Mouse (Mus musculus): ENCODE measurements around the gene Acad11. TPM values are rescaled to one million over a fixed set of nuclear protein-coding genes. Genes with fewer than 3 reads are reported as not detected.

Acad11 gene
- polyA plus RNA-seq, 1 experiment from 2014 or later, result 7.8 TPM

GRCm38 (mm10) chr9:104039031-104039695 lies 24.0 kb upstream of the Acad11 start:
- Histone ChIP-seq H3K27me3 (ENCODE audit: control insufficient read depth, insufficient read depth, low read length) (no peaks in the 10 kb centered on the region), H3K9ac (replicated peaks; ENCODE audit: low read depth, low read length) (no peak overlapping the region), H3K4me2 (ENCODE audit: low read depth, low read length) (no peak overlapping the region), H3K27ac (ENCODE audit: low read depth, low read length) (no peak overlapping the region), H3K9me3 (ENCODE audit: control insufficient read depth, low read length) (no peaks in the 10 kb centered on the region), H3K36me3 (ENCODE audit: control insufficient read depth, insufficient read depth, low read length) (peaks cover 7% of the 10 kb centered on the region; the same call in 1 of the 2 replicates), H3K4me1 (ENCODE audit: control insufficient read depth, insufficient read depth, low read length) (no peaks in the 10 kb centered on the region), H3K4me3 (ENCODE audit: low read depth, low read length) (no peak overlapping the region)
- WGBS, result 89% methylated on average over 21 of the region's 21 CpGs
- ATAC-seq (ENCODE audit: low read depth), result no peak

GRCm38 (mm10) chr9:104039742-104040141 lies 23.4 kb upstream of the Acad11 start:
- Histone ChIP-seq H3K4me2 (ENCODE audit: low read depth, low read length) (no peak overlapping the region), H3K9me3 (ENCODE audit: control insufficient read depth, low read length) (no peaks in the 10 kb centered on the region), H3K36me3 (ENCODE audit: control insufficient read depth, insufficient read depth, low read length) (peaks cover 9% of the 10 kb centered on the region; the same call in 1 of the 2 replicates), H3K9ac (replicated peaks; ENCODE audit: low read depth, low read length) (no peak overlapping the region), H3K27ac (ENCODE audit: low read depth, low read length) (no peak overlapping the region), H3K4me3 (ENCODE audit: low read depth, low read length) (no peak overlapping the region), H3K4me1 (ENCODE audit: control insufficient read depth, insufficient read depth, low read length) (no peaks in the 10 kb centered on the region), H3K27me3 (ENCODE audit: control insufficient read depth, insufficient read depth, low read length) (no peaks in the 10 kb centered on the region)
- 86% methylated on average over 4 of the region's 4 CpGs for WGBS
- no peak for ATAC-seq (ENCODE audit: low read depth)

GRCm38 (mm10) chr9:104040362-104040761 lies 22.8 kb upstream of the Acad11 start, which contains the start of gene Gm28305:
TSS of gene Gm28305 (plus strand) at chr9:104040662.
- no peak within 1 kb of the TSS for H3K4me2 ChIP-seq (ENCODE audit: low read depth, low read length)
- no peak within 1 kb of the TSS for H3K4me3 ChIP-seq (ENCODE audit: low read depth, low read length)
- H3K36me3 ChIP-seq (ENCODE audit: control insufficient read depth, insufficient read depth, low read length), result peaks cover 12% of the 10 kb centered on the region; the same call in 1 of the 2 replicates
- H3K27me3 ChIP-seq (ENCODE audit: control insufficient read depth, insufficient read depth, low read length), result no peaks in the 10 kb centered on the region
- ATAC-seq (ENCODE audit: low read depth), result no peak
- H3K9ac ChIP-seq (replicated peaks; ENCODE audit: low read depth, low read length), result no peak within 1 kb of the TSS
- no peaks in the 10 kb centered on the region for H3K9me3 ChIP-seq (ENCODE audit: control insufficient read depth, low read length)
- 85% methylated on average over 2 of the region's 2 CpGs for WGBS
- H3K27ac ChIP-seq (ENCODE audit: low read depth, low read length), result no peak within 1 kb of the TSS
- H3K4me1 ChIP-seq (ENCODE audit: control insufficient read depth, insufficient read depth, low read length), result no peaks in the 10 kb centered on the region

- no peak overlapping the region for H3K4me3 ChIP-seq (ENCODE audit: low read depth, low read length)
- no peak for ATAC-seq (ENCODE audit: low read depth)
- H3K27ac ChIP-seq (ENCODE audit: low read depth, low read length), result no peak overlapping the region
- no peak overlapping the region for H3K4me2 ChIP-seq (ENCODE audit: low read depth, low read length)
- no peaks in the 10 kb centered on the region for H3K4me1 ChIP-seq (ENCODE audit: control insufficient read depth, insufficient read depth, low read length)
- no peak overlapping the region for H3K9ac ChIP-seq (replicated peaks; ENCODE audit: low read depth, low read length)
- H3K9me3 ChIP-seq (ENCODE audit: control insufficient read depth, low read length), result no peaks in the 10 kb centered on the region
- H3K27me3 ChIP-seq (ENCODE audit: control insufficient read depth, insufficient read depth, low read length), result no peaks in the 10 kb centered on the region
- WGBS, result 92% methylated on average over 4 of the region's 4 CpGs
- peaks cover 35% of the 10 kb centered on the region for H3K36me3 ChIP-seq (ENCODE audit: control insufficient read depth, insufficient read depth, low read length)
Observed at GRCm38 (mm10) chr9:104043676-104044075, 19.5 kb upstream of the Acad11 start.

GRCm38 (mm10) chr9:104051028-104051427 lies 12.1 kb upstream of the Acad11 start:
- Histone ChIP-seq H3K36me3 (ENCODE audit: control insufficient read depth, insufficient read depth, low read length) (peaks cover 82% of the 10 kb centered on the region), H3K27ac (ENCODE audit: low read depth, low read length) (no peak overlapping the region), H3K9ac (replicated peaks; ENCODE audit: low read depth, low read length) (no peak overlapping the region), H3K4me1 (ENCODE audit: control insufficient read depth, insufficient read depth, low read length) (no peaks in the 10 kb centered on the region), H3K9me3 (ENCODE audit: control insufficient read depth, low read length) (no peaks in the 10 kb centered on the region), H3K4me2 (ENCODE audit: low read depth, low read length) (no peak overlapping the region), H3K4me3 (ENCODE audit: low read depth, low read length) (no peak overlapping the region), H3K27me3 (ENCODE audit: control insufficient read depth, insufficient read depth, low read length) (no peaks in the 10 kb centered on the region)
- ATAC-seq (ENCODE audit: low read depth), result no peak
- WGBS, result 93% methylated on average over 6 of the region's 6 CpGs

GRCm38 (mm10) chr9:104062430-104063243 lies 540 bp upstream of the Acad11 start, which contains the start of gene Uba5:
TSS of gene Uba5 (minus strand) at chr9:104063134.
- peak within 1 kb of the TSS; percentile 83 for H3K9ac ChIP-seq (replicated peaks; ENCODE audit: low read depth, low read length)
- no peaks in the 10 kb centered on the region for H3K9me3 ChIP-seq (ENCODE audit: control insufficient read depth, low read length)
- peak within 1 kb of the TSS; percentile 100 for H3K4me3 ChIP-seq (ENCODE audit: low read depth, low read length)
- H3K36me3 ChIP-seq (ENCODE audit: control insufficient read depth, insufficient read depth, low read length), result peaks cover 19% of the 10 kb centered on the region
- H3K4me1 ChIP-seq (ENCODE audit: control insufficient read depth, insufficient read depth, low read length), result peaks cover 12% of the 10 kb centered on the region
- WGBS, result under 1% methylated on average over 56 of the region's 59 CpGs
- H3K27ac ChIP-seq (ENCODE audit: low read depth, low read length), result peak within 1 kb of the TSS; percentile 64
- H3K4me2 ChIP-seq (ENCODE audit: low read depth, low read length), result peak within 1 kb of the TSS; percentile 92
- ATAC-seq (ENCODE audit: low read depth), result peak; percentile 77
- H3K27me3 ChIP-seq (ENCODE audit: control insufficient read depth, insufficient read depth, low read length), result no peaks in the 10 kb centered on the region; the same call in 1 of the 2 replicates

- no peaks in the 10 kb centered on the region; the same call in 1 of the 2 replicates for H3K27me3 ChIP-seq (ENCODE audit: control insufficient read depth, insufficient read depth, low read length)
- 29% methylated on average over 1 of the region's 1 CpGs for WGBS
- no peaks in the 10 kb centered on the region for H3K9me3 ChIP-seq (ENCODE audit: control insufficient read depth, low read length)
- no peak overlapping the region for H3K4me3 ChIP-seq (ENCODE audit: low read depth, low read length)
- H3K4me1 ChIP-seq (ENCODE audit: control insufficient read depth, insufficient read depth, low read length), result peaks cover 12% of the 10 kb centered on the region
- H3K4me2 ChIP-seq (ENCODE audit: low read depth, low read length), result no peak overlapping the region
- H3K9ac ChIP-seq (replicated peaks; ENCODE audit: low read depth, low read length), result no peak overlapping the region
- peaks cover 10% of the 10 kb centered on the region for H3K36me3 ChIP-seq (ENCODE audit: control insufficient read depth, insufficient read depth, low read length)
- H3K27ac ChIP-seq (ENCODE audit: low read depth, low read length), result no peak overlapping the region
- ATAC-seq (ENCODE audit: low read depth), result no peak
Observed at GRCm38 (mm10) chr9:104064571-104064970, 1.4 kb downstream of the Acad11 start.

GRCm38 (mm10) chr9:104070241-104070640 lies 7.1 kb downstream of the Acad11 start:
- H3K4me1 ChIP-seq (ENCODE audit: control insufficient read depth, insufficient read depth, low read length), result no peaks in the 10 kb centered on the region
- H3K27ac ChIP-seq (ENCODE audit: low read depth, low read length), result no peak overlapping the region
- no peak overlapping the region for H3K9ac ChIP-seq (replicated peaks; ENCODE audit: low read depth, low read length)
- H3K27me3 ChIP-seq (ENCODE audit: control insufficient read depth, insufficient read depth, low read length), result no peaks in the 10 kb centered on the region
- 89% methylated on average over 4 of the region's 4 CpGs for WGBS
- no peak for ATAC-seq (ENCODE audit: low read depth)
- no peaks in the 10 kb centered on the region for H3K9me3 ChIP-seq (ENCODE audit: control insufficient read depth, low read length)
- H3K36me3 ChIP-seq (ENCODE audit: control insufficient read depth, insufficient read depth, low read length), result no peaks in the 10 kb centered on the region
- no peak overlapping the region for H3K4me3 ChIP-seq (ENCODE audit: low read depth, low read length)
- no peak overlapping the region for H3K4me2 ChIP-seq (ENCODE audit: low read depth, low read length)
